Mouse (Mus musculus) kidney, adult 11 months (tissue): Measurements from ENCODE around the gene Asb13.

ENCODE experiments used
- DNase-seq: peaks from one replicate; pipeline ENCODE4 v3.0.0; 2022

Gene Asb13

DNA sequence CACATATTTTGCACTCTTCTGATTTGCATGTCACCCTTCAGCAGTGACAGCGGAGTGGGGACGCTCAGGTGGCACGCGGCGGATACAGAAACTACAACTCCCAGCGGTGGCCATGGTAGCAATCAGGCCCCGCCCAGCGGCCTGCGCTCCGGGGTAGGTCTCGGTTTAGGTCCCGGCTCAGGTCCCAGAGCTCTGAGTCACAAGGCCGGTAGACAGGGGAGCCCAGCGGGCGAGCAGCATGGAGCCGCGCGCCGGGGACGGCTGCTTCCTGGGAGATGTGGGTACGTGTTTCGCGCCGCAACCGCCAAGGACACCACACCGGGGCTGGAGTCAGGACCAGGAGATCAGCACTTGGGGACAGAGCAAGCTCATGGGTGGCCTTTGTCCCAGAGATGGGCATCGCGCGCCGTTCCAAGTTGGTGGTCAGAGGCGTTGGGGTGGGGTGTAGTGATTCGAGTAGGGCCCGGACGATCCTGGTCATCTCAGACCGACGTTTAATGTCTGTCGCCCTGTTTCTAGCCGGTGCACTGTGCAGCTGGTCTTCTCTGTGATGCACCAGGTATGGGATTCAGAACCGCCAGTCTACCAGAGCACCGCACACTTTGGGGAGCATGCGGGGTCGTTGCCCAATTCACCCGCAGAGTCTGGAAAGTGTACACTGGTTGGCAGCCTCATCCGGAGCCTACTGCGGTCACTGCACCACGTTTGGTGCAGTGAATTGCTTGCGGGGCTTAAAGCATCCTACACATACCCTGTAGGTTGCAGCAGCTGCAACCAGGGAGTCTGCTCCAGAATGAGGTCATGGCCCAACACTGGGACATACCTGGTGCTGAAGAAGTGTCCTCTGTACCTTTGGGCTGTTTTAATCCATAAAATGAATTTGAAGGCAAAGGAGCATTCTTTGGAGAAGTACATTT is at the start of gene Asb13:
TSS of gene Asb13 (plus strand) at position 138 of the 917 bp plus-strand sequence.
- DNase-seq = peak; percentile 88

DNA sequence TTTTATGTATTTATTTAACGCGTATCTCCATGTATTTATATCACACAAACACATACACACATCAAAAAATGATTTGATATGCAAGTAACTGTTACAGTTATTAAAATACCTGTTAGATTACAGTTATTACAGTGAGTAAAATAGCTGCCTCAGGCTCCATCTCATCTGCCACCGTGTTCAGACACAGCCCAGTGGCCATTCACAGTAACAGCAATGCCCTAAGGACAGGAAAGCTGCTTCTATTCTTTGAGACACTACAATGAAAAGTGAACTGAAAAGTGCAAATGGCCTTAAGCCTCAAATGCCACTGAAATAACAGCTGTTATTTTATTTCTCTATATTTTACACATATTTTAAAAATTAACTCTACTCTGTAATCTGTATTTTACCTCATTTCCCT is 43.0 kb upstream of the Asb13 start:
- DNase-seq = no peak

DNA sequence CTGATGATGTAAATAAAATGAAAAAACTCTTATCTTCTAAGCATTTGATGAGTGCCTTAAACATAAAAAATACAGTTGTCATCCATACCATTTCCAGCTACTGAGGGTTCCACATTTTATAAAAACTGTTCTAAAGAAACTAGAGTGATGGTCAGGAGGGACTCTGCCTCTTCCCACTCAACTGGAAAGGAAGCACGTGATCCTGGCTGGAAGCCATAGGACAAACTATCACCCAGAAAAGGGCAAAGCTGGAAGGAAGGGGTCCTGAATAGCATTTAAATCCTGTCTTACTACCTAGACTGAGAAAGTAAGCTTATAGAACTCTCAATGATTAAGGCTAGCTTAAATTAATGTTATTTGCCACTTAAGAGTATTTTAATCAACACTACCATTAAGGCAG is 39.5 kb upstream of the Asb13 start:
- peak; percentile 23 for DNase-seq

GRCm38 (mm10) chr13:3596232-3596631 is 37.6 kb upstream of the Asb13 start:
- no peak for DNase-seq

- DNase-seq = no peak
Observed at GRCm38 (mm10) chr13:3609780-3610117, 24.1 kb upstream of the Asb13 start.

- DNase-seq = peak; percentile 36
Observed at GRCm38 (mm10) chr13:3610118-3610794, 23.6 kb upstream of the Asb13 start.

- peak; percentile 99 for DNase-seq
Observed at GRCm38 (mm10) chr13:3610795-3611438, 22.9 kb upstream of the Asb13 start, which contains the start of gene Fam208b. Gene Fam208b (minus strand): TSS chr13:3611108.

- no peak for DNase-seq
Observed at GRCm38 (mm10) chr13:3627139-3627538, 6.7 kb upstream of the Asb13 start.

GRCm38 (mm10) chr13:3628102-3628501 is 5.7 kb upstream of the Asb13 start:
- no peak for DNase-seq

DNA sequence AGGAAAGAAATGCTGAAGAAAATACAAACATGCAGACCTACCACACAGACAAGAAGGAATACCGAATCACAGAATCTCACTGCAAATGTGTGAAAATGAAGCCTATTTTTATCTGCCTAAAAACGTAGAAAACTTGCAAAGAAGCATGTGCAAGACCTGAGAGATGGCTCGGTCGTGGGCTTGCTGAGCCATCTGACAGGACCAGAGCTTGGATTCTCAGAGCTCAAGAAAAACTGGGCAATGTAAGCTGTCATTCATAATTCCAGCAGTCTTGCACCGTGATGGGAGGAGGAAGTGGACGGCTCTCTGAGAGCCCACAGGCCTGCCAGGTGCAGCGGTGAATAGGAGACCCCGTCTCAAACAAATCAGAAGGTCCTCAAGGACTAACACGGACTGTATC is 1.3 kb upstream of the Asb13 start:
- no peak for DNase-seq

- DNase-seq = no peak
Observed at GRCm38 (mm10) chr13:3633131-3633530, 701 bp upstream of the Asb13 start.

- DNase-seq = peak; percentile 48
Observed at GRCm38 (mm10) chr13:3635076-3635475, 1.2 kb downstream of the Asb13 start.

DNA sequence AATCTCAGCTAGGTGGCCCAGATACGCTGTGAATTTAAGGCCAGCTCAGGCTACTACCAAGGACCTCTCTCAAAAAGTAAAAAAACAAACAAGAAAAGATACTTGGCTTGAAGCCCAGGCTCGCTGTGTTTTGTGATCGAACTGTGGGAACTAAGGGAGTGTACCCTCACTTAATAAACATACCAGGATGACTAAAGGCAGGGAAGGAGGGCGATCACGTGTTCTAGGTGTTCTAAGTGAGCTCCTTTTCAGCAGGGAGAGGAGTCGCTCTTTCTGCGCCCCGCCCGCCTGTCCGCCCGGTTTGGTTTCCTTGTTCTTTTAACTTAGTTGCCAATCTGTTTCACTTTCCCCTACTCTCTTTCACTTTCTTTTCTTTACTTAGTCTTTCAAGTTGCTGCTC is 3.0 kb downstream of the Asb13 start:
- no peak for DNase-seq

DNA sequence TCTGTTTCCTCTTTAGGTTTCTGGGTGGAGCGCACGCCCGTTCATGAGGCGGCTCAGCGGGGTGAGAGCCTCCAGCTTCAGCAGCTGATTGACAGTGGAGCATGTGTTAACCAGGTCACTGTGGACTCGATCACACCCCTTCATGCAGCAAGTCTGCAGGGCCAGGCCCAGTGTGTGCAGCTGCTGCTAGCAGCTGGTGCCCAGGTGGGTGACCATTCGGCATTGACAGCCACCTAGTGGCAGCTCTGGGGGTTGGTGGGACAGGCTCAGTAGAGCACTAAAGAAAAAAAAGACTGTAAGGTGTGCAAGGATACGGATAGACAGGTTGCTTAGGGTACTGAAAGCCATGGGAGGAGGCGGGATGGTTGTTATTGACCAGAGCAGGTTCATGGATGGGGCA is 8.2 kb downstream of the Asb13 start:
- DNase-seq = peak; percentile 49

DNA sequence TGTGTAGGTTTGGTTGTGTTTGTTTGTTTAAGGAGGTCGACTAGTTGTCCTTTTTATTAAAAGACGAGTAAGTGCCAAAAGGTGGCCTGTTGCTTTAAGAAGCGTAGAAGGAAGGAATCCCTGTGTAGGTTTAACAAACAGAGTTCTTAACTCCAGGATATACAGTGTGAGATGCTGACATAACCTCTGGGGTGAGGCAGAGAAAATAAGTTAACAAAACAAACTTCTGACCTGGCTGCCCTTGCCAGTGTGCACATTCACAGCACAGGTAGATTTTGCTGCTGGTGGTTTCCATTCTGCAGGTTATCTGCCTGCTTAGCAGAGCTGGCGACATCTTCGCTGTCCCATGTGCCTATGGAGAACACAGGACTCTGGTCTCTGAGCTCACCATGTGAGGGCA is 8.7 kb downstream of the Asb13 start:
- DNase-seq = no peak

DNA sequence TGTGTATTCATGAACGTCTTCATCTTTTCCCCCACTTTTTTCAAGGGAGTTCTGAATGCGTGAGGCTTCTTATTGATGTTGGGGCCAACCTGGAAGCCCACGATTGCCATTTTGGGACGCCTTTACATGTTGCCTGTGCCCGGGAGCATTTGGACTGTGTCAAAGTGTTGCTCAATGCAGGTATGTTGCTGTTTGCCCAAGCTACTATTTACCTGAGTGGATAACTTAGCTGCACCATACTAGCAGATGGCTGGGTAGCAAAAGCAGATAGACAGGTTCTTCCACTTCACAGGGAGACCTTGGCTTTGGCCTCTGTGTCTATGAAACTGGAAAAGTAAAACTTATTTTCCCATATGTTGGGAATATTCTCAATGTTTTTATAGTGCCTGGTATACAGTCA is 11.0 kb downstream of the Asb13 start:
- DNase-seq = no peak

GRCm38 (mm10) chr13:3645919-3646318 is 12.1 kb downstream of the Asb13 start:
- peak; percentile 69 for DNase-seq

- DNase-seq = peak; percentile 58
Observed at GRCm38 (mm10) chr13:3646566-3646965, 12.7 kb downstream of the Asb13 start.

GRCm38 (mm10) chr13:3650569-3650968 is 16.7 kb downstream of the Asb13 start:
- DNase-seq = peak; percentile 38

DNA sequence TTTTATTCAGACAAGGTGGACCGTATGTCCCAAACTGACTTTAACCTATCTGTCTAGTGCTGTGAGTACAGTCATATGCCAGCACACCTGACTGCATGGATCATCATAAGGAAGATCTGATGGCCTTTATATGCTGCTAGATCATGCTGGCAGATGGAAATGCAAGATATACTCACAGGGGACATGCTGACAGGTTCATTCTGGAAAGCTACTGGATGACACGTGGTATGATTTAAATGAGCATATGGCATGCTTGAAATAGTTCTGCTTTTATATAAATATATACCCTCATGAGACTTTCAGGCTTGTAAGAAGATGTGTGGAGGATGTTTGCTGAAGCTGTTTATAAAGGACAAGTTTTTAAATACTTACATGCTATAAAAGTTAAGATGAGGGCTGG is 20.6 kb downstream of the Asb13 start:
- no peak for DNase-seq

DNA sequence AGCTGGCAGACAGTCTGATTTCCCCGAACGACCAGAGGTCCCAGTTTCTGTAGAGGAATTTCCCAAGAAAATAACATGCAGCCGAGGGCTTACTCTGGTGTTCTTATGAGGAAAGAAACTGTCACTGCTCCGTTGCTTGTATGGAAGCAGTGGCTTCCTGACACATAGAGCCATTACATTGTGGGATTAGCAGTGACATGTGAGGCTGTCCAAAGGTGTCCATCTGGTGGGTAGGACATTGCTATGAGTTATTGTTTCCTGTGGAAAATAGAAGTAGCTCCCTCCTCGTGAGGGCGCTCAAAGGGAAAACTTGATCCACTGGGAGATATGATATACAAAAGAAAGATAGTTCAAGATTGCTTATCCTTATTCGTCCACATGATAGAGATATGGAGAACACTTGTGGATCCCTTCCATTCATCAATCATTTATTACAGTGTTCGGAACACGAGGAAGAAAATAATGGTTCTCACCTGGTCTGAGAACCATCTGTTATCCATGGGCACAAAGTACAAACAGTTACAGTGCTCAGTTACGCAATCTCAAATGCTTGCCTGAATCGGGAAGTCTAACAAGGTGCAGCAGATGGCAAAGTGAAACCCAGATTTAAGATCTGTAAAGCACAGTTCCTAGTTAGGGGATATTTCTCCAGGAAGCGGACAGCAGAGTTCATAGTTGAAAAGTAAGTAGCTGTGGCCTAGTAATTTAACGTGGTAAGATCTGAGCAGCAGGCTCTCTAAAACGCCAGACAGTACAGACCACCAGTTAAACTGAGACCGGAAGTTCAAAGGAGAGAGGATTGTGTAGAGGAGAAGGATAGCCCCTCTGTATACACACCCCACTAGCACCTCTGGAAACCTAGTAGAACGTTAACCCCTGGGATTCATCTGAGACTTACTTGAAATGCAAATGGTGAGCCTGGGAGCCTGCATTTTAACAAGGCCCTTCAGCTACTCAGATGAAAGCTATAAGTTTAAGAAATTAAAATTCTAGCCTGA is 25.6 kb downstream of the Asb13 start:
- DNase-seq = no peak

GRCm38 (mm10) chr13:3664241-3664640 is 30.4 kb downstream of the Asb13 start:
- peak; percentile 80 for DNase-seq
